Mouse (Mus musculus): Measurements from ENCODE around the gene Bahd1.

The Bahd1 gene

GRCm38 (mm10) chr2:118898771-118899170 lies 1.4 kb upstream of the Bahd1 start:
- no peak for DNase-seq (ENCODE audit: low spot score in 2 of 2)

- DNase-seq (ENCODE audit: low spot score in 2 of 2), result no peak
Observed at GRCm38 (mm10) chr2:118899306-118899705, 871 bp upstream of the Bahd1 start.

GRCm38 (mm10) chr2:118900826-118901140 lies 606 bp downstream of the Bahd1 start:
- DNase-seq (ENCODE audit: low spot score in 2 of 2), result no peak

- peak; percentile 95 to 98 for DNase-seq (ENCODE audit: low spot score in 2 of 2)
Observed at GRCm38 (mm10) chr2:118901175-118902031, 1.2 kb downstream of the Bahd1 start.

- DNase-seq (ENCODE audit: low spot score in 2 of 2), result peak in 1 of 2 experiments; percentile 50
Observed at GRCm38 (mm10) chr2:118902051-118903025, 2.2 kb downstream of the Bahd1 start.

- no peak for DNase-seq (ENCODE audit: low spot score in 2 of 2)
Observed at GRCm38 (mm10) chr2:118903333-118903741, 3.2 kb downstream of the Bahd1 start.

- no peak for DNase-seq (ENCODE audit: low spot score in 2 of 2)
Observed at GRCm38 (mm10) chr2:118905433-118906117, 5.4 kb downstream of the Bahd1 start.

- no peak for DNase-seq (ENCODE audit: low spot score in 2 of 2)
Observed at GRCm38 (mm10) chr2:118906118-118906492, 5.9 kb downstream of the Bahd1 start.

- no peak for DNase-seq (ENCODE audit: low spot score in 2 of 2)
Observed at GRCm38 (mm10) chr2:118907781-118908180, 7.6 kb downstream of the Bahd1 start.

- no peak for DNase-seq (ENCODE audit: low spot score in 2 of 2)
Observed at GRCm38 (mm10) chr2:118909151-118909550, 9.0 kb downstream of the Bahd1 start.

- no peak for DNase-seq (ENCODE audit: low spot score in 2 of 2)
Observed at GRCm38 (mm10) chr2:118910605-118911278, 10.6 kb downstream of the Bahd1 start.

- DNase-seq (ENCODE audit: low spot score in 2 of 2), result no peak
Observed at GRCm38 (mm10) chr2:118912706-118913105, 12.5 kb downstream of the Bahd1 start.

- DNase-seq (ENCODE audit: low spot score in 2 of 2), result no peak
Observed at GRCm38 (mm10) chr2:118913551-118914276, 13.5 kb downstream of the Bahd1 start.

- DNase-seq (ENCODE audit: low spot score in 2 of 2), result no peak
Observed at GRCm38 (mm10) chr2:118914685-118915084, 14.5 kb downstream of the Bahd1 start.

- DNase-seq (ENCODE audit: low spot score in 2 of 2), result no peak
Observed at GRCm38 (mm10) chr2:118916436-118916835, 16.3 kb downstream of the Bahd1 start.

- DNase-seq (ENCODE audit: low spot score in 2 of 2), result no peak
Observed at GRCm38 (mm10) chr2:118918543-118918942, 18.4 kb downstream of the Bahd1 start.

- no peak for DNase-seq (ENCODE audit: low spot score in 2 of 2)
Observed at GRCm38 (mm10) chr2:118920428-118920827, 20.3 kb downstream of the Bahd1 start.

GRCm38 (mm10) chr2:118925952-118926351 lies 25.8 kb downstream of the Bahd1 start:
- no peak for DNase-seq (ENCODE audit: low spot score in 2 of 2)

GRCm38 (mm10) chr2:118926361-118926997 lies 26.3 kb downstream of the Bahd1 start, which contains the start of gene Chst14:
Chst14 (plus strand) TSS chr2:118926496.
- DNase-seq (ENCODE audit: low spot score in 2 of 2), result peak in 1 of 2 experiments; percentile 49
